Mouse (Mus musculus): ENCODE data around the gene Ankrd55.

The Ankrd55 gene

DNA sequence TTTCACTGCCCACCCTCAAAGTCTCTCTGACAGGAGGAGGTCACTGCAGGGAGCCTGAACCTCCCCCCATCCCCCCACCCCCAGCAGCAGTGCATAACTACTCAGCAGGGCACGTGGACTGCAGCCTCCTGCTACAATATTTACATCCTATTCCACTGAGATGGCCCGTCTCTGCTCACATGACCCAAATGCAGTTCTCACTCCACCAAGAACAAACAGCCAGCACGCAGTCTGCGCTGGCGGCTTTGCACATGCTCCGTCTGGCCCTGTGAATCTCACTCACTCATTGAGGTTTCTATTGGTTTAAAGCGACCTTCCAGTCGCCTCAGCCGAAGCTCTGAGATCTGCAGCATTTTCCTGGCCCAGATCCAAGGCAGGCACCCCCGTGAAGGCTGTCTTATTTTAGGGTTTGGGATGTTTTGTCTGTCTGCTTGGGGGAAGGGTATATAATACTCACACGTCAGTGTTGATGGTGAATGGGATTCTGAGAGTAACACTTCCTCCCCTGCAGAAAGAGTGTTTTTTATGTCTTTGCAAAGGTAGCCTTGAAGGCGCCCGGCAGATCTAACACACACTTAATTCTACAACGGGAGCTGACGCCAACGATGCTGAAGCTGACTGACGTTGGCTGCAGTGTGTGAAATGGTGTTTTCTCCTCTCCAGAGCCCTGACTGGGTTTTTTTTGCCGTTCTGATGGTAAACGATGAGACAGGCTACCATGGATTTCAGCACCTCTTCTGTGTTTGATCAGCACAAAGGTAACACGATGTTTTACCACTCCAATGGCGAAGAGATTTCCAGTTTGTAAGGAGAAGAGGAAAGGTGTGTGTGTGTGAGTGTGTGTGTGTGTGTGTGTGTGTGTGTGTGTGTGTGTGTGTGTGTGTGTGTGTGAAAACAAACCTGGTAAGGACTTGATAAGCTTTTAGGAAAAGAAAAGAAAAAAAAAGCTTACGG is at the start of gene Ankrd55:
Ankrd55 (plus strand) TSS at position 227 of the 954 bp plus-strand sequence.
- no peak for DNase-seq (ENCODE audit: extremely low read depth, insufficient read length, low spot score)

DNA sequence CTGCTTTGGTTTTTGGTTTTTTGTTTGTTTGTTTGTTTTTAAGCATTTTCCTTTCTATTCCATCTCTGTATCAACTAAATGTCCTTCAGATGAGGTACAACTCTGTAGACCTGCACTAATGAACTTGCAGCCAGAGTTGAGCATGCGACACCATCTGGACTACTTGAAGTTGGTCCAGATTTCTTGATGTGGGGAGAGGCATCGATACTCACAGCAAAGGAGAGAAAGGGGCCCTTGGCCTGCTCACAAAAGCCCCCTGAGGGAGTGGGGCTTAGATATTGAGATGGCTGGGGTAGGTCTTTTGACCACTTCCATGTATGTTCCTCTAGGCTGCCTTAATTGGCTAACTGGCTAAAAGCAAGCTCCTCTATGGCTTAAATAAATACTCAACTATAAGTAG is 49.0 kb upstream of the Ankrd55 start:
- DNase-seq (ENCODE audit: extremely low read depth, insufficient read length, low spot score), result no peak

DNA sequence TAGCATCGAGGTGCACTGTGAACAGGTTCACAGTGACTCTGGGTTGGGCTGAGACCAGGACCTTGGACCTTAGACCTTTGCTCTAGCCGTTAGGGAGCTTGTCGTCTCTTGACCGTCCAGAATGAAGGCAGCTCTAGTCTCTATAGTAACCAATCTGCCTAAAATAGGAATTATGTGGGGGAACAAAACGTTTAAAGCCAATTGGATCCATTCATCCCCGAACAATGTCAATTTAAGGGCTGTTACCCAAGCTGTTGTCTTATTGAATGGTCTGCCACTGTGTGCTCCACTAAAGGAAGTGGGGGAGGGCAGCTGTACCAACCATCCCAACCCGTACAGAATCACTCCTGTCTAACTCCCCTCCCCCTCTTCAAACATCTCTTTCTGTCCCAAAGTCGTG is 46.8 kb upstream of the Ankrd55 start:
- no peak for DNase-seq (ENCODE audit: extremely low read depth, insufficient read length, low spot score)

DNA sequence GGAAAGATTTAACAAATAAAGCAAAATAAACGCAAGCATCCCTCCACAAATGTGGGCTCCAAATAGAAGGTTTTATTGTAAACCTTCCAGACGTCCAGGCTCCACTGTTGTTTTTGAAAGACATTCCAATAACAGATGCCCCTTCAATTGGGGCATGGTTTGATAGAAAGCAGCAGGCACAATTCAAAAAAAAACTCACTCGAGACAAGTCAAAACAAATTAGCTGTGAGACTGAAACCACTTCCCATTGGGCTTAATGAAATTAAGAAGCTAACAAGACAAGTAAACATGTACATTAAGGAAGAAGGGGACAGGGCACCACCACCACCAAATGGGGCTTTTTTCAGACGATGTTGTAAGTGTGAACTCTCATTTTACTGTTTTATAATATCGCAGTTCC is 43.1 kb upstream of the Ankrd55 start:
- DNase-seq (ENCODE audit: extremely low read depth, insufficient read length, low spot score), result no peak

DNA sequence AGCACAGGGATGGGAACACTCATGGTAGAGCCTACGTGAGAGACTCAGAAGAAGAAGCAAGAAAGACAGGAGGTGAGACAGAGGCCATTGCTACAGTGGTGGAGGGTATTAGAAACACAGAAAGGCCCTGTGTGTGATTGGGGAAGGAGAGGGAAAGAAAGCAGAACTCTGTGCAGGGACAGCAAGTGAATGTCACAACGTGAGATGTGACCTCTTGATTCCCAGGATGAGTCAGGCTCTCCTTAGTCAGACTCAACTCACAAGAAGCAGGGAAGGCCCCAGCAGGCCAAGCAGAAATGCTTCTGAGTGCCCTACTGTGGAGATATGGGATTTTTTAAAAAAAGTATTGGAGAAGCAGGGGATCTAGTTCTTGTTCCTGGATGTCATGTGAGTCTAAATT is 36.8 kb upstream of the Ankrd55 start:
- DNase-seq (ENCODE audit: extremely low read depth, insufficient read length, low spot score), result peak; percentile 20

DNA sequence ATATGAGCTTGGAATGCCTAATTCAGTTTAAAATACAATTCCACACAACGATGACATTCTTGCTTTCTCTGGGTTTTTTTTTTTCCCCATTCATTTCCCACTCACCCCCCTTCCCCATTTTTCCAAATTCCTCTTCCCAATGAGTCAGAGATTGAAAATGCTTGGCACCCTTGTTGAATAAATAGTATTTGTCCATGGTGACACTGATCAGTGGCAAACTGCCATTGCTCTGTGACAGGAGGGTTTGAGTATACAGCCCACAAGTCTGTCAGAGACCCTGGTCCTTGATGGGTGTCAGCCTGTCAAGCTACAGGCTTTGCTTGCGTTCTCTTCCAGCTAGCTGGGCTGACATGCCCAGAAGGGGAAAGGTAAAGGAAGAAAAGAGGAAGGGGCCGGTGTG is 36.2 kb upstream of the Ankrd55 start:
- peak; percentile 26 for DNase-seq (ENCODE audit: extremely low read depth, insufficient read length, low spot score)

DNA sequence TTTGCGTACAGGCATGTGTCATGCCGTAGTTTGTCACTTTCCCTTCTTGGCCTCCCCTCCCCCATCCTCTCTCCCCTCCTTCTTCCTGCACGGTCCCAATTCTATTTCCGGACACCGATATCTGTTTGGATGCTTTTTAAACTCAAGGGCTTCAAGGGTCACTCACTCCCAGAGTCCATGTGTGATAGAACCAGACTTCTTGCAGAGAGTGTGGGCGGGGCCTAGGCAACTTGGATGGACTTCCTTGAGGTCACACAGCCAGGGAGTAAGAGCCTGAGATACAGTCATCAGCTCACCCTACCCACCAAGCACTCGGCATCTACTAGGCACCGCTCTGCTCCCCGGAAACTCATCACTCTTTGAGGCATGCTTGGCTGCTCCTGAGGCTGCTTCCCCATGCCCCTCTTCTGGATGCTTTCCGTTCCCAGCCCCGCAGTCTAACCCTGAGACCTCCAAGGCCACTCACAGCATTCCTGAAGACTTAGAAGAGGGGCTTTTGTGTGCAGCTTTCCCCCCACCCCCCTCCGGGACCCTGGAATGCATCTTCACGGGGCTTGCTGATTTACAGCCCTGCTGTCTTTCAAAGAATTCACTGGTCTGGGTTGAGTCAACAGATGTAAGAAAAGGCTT is 35.1 kb upstream of the Ankrd55 start:
- no peak for DNase-seq (ENCODE audit: extremely low read depth, insufficient read length, low spot score)

DNA sequence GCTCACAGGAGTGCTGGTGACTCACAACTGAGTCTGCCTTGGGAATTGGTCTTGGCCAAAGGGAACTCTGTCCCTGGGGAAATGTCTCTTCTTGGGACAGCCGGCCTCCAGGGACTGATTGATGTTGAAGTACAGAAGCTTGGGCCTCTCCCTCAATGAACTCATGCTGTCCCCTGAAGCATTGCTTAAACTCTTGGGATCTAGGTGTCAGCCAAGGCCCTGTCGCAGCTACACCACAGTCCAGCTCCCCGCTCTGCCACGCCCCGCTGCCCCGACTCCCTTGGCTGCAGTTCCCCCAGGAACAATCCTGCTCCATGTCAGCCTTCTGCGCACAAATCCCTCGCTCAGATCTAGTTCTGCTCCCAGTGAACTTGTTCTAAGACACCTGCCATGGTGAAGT is 34.1 kb upstream of the Ankrd55 start:
- peak; percentile 83 for DNase-seq (ENCODE audit: extremely low read depth, insufficient read length, low spot score)

DNA sequence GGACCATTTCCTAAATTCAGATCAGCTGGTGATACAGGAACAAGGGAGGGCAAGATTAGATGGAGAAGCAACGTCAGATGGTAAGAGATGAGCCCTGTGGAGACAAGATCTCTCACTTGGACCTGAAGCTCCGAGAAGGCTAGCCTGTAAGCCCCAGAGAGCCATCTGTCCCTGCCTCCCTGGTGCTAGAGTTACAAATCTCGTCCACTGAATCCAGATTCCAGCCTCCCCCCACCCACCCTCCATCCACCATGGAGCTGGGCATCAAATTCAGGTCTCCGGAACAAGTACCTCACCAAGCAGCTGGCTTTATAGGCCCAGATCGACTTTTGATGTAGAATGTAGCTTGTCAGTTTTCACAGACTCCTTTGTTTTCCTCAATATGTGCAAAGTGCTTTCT is 32.4 kb upstream of the Ankrd55 start:
- no peak for DNase-seq (ENCODE audit: extremely low read depth, insufficient read length, low spot score)

DNA sequence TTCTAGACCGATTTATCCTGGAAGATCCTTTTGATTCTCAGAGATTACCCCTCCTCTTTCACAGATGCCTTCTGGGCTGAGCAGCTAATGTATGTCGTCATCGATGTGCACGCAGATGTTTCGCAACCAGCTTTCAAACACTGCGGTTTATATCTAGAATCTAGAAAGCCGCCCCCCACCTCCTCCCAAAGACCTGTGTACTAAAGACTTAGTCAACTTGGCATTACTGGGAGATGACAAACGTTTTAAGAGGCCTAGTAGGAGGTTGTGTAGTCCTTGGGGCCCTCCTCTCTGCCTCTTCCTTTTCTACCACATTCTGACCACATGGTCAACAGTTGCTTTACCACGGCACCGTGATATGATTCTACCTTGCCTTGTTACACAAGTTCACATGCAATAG is 29.8 kb upstream of the Ankrd55 start:
- no peak for DNase-seq (ENCODE audit: extremely low read depth, insufficient read length, low spot score)

DNA sequence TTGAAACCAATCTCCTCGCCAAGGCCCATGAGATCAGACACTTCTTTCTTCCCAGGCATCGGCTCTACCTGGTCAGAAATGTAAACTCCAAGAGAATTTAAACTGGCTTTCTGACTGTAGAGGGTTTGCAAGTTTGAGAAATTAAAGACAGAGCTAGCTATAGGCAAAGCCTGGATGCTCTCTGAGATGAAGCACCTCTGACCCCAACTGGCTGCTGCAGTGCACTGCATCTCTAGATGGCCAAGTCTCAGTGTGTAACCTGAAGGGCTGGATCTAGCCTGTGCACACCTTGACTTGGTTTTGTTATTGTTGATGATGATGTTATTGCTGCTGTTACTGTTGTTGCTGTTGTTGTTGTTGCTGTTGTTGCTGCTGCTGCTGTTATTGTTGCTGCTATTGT is 28.9 kb upstream of the Ankrd55 start:
- DNase-seq (ENCODE audit: extremely low read depth, insufficient read length, low spot score), result no peak

DNA sequence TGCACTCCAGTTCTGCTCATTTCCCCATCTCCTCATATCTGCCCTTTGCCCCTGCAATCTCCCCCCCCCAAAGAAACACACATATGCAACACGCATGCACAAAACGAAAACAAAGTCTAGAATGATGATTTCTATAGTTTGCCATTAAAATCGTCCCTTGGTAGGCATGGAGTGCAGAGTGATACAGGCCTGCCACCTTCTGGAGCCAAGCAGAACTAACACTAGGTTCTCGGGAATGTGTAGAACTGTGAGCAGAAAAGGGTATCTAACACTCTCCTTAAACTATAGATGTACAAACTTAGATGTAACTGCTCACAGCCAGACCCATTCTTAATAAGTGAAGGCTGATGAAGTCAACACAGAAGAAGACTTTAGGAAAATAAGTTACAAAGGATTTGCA is 23.6 kb upstream of the Ankrd55 start:
- DNase-seq (ENCODE audit: extremely low read depth, insufficient read length, low spot score), result no peak

DNA sequence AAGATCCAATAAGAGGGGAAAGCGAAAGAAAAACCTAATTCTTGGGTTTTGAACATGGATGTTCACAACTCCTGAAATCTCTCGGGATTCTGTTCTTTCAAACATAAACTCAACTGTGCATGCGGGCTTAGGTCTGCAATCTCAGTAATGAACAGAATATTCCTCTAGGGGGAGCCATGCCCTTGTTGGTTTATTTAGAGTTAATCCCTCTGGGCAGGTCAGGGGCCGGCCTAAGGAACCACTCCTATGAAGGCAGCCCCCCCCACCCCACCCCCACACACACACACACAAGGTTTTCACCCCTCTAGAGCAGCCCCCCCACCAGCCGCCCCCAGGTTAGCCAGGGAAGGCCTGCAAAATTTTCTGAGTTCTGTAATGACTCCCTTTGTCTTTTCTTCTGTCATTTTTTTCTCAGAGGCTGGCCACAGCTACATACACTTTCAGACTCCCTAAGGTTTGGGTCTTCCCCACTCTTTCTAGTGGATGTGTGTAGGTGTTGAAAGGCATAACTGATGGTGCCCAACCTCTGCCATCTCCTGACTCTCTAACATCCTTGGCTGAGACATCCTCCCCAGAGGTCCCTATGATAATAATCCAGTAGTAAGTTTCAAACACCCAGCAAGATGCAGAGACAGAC is 16.2 kb upstream of the Ankrd55 start:
- peak; percentile 38 for DNase-seq (ENCODE audit: extremely low read depth, insufficient read length, low spot score)

DNA sequence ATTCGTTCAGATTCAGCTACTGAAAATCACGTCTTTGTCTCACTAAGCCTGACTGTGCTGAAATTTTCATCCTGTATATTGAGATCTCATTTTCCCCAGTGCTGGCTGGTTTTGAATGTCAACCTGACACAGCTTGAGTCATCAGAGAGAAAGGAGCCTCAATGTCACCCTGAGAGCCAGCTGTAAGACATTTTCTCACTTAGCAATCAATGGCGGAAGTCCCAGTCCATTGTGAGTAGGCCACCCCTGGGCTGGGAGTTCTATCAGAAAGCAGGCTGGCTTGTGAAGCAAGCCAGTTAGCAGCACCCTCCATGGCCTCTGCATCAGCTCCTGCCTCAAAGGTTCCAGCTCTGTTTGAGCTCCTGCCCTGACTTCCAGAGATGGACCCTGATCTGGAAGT is 13.6 kb upstream of the Ankrd55 start:
- no peak for DNase-seq (ENCODE audit: extremely low read depth, insufficient read length, low spot score)

DNA sequence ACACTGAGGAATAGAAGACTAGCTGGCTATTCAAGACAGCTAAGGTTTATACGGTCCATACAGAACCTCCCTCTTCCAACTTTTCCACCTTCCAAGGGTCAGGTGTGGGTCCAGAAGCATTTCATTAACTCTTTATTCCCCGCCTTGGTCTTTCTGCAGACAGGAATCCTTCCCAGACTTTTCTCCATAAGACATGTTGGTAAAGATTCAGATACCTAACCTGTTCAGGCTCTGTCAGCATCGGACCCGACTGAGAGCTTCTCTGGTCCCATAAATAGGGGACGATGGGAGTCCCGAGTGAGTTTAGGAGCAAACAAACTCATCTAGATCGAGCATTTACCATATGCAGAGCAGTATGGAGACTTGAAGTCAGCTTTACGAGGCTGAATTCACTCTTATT is 12.3 kb upstream of the Ankrd55 start:
- DNase-seq (ENCODE audit: extremely low read depth, insufficient read length, low spot score), result no peak

DNA sequence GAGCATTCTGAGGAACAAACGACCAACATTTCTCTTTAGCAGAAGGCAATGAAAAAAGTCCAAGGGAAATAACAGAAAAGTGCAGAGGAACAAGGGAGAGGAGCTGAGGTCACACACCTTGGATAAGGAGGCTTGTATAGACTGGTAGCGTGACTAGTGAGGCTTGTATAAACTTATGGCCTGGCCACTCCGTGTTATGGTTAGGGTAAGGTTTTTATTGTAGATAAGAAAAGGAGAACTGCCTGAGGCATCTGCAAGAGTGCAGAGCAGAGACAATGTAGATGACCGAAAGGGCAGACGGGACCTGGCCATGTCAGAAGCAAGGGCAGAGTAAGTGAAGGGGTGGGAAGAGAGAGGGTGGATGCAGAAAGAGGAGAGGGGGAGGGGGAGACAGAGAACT is 10.7 kb upstream of the Ankrd55 start:
- DNase-seq (ENCODE audit: extremely low read depth, insufficient read length, low spot score), result no peak

DNA sequence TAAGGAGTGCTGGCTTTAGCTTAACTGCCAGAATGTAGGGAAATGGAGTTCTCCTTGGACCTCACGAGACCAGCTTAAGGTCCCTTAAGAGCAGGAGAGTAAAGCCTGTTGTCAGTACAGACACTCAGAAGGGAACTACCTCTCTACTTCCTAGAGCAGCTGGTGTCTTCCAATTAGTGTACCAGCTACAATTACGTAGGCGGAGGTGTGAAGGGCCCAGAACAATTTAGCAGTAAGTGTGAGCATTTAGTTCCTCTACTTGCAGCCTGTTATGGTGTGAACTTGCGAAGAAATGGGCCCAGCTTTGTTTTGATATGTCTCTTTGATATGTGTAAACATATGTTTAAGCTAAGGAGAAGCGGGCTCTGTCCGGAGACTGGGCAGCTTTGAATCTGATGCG is 10.0 kb upstream of the Ankrd55 start:
- no peak for DNase-seq (ENCODE audit: extremely low read depth, insufficient read length, low spot score)

DNA sequence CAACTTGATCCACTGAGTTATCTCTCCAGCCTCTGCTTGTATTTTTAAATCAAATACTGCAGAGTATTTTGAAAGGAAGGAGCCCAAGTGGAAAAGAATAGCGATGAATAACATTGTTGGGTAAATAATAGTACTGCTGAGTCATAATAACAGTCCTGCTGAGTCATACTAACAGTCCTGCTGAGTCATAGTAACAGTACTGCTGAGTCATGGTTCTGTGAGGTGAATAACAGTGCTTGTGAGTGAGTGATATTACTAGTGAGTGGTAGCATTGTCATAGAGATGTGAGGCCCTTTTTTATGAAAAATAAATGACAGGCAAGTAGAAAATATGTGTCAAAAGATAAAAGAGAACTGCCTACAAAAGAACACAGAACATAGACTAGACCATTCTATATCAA is 1.1 kb upstream of the Ankrd55 start:
- no peak for DNase-seq (ENCODE audit: extremely low read depth, insufficient read length, low spot score)

DNA sequence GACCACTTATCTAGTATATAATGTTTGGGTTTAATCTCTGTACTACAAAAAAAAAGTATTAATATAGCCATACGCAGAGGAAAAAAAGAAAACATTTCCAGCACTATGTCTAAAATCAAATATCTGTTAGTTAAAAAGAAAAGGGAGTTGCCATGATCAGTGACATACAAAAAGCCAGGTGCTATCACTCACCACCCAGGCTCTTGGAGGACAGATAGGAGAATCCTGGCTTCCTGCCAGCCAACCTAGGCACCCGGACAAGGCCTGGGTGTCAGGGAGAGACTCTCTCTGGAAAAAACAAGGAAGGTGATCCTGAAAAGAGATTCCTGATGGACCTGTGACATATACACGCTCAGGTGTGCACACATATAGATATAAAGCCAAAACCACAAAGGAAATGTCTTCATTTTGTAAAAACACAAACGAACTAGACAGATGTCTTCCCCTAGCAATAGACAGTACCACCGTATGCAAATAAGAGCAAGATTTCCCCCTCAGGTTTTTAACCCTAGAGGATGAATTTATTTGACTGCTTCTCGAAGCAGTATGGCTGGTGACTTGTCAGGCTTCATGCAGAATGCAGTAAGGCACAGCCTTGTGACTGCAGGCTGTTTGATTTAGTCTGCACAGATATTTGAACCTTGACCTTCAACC is 553 bp upstream of the Ankrd55 start:
- DNase-seq (ENCODE audit: extremely low read depth, insufficient read length, low spot score), result no peak

DNA sequence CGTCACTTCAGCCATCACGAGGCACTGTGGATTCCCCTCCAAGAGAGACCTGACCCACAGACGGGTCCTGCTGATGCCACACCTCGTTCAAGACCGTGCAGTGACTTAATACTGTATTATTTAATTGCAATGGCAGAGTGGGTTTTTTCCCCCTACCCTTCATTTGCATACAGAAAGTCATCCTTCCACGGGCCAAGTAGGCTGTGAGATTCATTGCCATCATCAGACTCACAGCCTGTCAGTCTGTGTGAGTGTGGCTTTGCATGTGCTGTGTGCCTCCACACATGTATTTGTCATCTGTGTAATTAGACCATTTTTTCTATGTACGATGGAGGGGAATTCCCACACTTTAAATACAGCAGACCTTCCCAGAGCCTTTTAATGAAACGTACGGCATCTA is 1.1 kb downstream of the Ankrd55 start:
- DNase-seq (ENCODE audit: extremely low read depth, insufficient read length, low spot score), result no peak

DNA sequence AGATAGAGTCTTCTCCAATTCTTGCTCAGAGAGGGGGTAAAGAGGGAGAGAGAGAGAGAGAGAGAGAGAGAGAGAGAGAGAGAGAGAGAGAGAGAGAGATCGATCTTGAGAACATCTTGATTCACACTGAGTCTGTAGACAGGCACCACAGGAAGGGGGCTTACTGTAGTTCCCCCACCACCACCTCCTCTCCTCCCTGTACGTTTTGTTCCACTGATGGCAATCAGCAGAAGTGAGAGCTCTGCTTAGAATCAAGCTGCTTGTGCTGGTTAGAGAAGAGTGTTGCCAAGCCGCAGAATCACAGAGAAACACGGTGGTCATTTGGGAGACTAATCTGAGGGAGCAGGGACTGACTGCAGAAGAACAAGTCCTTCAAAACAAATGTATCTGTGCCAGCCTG is 1.7 kb downstream of the Ankrd55 start:
- DNase-seq (ENCODE audit: extremely low read depth, insufficient read length, low spot score), result no peak

All from 3134 (cell line).